Mouse (Mus musculus) lung, postnatal 0 days (tissue): Measurements from ENCODE around the gene Dyx1c1.

Experiments
- CTCF ChIP-seq: IDR thresholded peaks from 2 replicates; pipeline ENCODE4 v1.5.1; 2016; ENCODE audit warnings: antibody characterized with exemption, mild to moderate bottlenecking
- EP300 ChIP-seq: IDR thresholded peaks from 2 replicates; pipeline ENCODE4 v1.6.1; 2016; ENCODE audit warnings: antibody characterized with exemption, mild to moderate bottlenecking, control low read depth

- no peak for TF ChIP-seq CTCF
- TF ChIP-seq EP300: no peak
Observed at GRCm38 (mm10) chr9:73002177-73002576, 43.6 kb downstream of the Dyx1c1 start.
